Mouse (Mus musculus) monocyte, adult 2 months (primary cell): Measurements from ENCODE around the gene Ank3.

ENCODE experiments used
- DNase-seq, 2 experiments: peaks; one replicate each; pipeline ENCODE4 v3.0.0; 2022; ENCODE audit warnings: low spot score in 2 of 2, low read depth in 1 of 2

Gene Ank3

DNA sequence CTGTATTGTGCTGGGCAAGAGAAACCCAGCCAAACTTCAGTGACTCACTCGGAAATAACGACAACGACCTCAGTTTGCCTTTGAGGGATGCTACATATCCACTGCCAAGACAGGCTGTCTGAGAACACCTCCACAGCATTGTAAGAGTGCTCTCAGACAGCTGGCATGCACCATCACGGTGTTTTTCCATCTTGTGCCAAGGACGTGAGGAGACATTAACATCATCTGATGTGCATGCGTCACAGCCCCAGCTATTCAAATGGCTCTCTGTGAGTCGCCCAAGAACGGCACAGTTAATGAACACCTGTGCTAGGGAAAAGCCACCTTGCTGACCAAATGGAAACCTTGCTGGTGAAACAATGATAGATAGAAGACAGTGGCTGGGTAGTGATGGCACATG is 633.4 kb downstream of the Ank3 start:
- no peak for DNase-seq

DNA sequence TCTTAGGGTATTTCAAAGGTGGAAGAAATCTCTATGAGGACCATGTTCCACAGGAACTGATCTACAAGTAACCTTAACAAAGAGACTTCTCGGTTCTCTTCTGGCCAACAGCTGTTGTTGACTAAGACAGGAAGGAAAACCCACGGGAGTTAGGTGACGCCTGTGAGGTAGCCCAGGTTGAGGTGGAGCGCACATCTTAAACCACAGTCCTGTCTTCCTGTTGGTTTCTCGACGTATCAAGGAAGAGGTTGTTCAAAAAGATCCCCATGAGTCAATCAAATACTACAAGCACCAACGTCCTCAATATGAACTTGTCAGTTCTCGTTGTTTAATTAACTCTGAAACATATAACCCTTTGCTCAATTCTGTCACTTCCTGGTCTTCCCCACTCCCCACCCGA is 634.4 kb downstream of the Ank3 start:
- DNase-seq = no peak

DNA sequence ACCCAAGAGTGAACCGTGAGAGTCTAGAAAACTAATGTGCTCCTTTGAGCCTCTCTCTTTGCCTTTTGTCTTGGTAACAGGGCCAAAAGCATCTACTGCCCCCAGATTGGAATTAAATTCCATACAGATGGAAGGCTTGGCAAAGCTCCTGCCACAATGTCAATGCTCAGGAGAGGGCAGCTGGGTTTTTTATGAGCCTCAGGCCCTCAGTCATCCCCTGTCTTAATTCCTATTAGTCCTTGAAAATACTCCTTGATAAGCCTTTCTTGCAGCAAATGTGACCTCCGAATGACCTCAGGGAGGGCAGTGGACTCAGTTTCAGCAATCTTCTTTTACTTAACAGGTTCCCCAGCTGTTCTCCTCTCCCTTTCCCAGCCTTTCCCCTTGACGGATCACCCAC is 635.3 kb downstream of the Ank3 start:
- DNase-seq = no peak

DNA sequence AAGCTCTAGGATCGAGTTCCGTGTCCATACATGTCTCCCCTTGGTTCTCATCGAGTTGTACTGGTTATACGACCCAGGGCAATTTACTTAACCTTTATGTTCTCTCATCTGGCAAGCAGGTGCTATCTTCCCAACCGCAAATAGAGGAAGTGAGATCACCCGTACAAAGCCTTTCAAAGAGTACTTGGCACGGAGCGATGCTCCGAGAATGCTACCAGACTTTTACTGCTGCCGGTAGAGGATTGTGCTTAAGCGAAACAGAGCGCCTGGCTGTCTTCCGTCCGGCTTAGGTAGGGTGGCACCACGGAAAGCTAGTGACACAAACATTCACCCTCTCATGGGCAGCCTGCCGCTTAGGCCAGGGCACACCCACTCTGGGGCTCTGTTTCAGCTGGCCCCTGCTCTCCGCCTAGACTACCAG is 641.3 kb downstream of the Ank3 start:
- DNase-seq = no peak

DNA sequence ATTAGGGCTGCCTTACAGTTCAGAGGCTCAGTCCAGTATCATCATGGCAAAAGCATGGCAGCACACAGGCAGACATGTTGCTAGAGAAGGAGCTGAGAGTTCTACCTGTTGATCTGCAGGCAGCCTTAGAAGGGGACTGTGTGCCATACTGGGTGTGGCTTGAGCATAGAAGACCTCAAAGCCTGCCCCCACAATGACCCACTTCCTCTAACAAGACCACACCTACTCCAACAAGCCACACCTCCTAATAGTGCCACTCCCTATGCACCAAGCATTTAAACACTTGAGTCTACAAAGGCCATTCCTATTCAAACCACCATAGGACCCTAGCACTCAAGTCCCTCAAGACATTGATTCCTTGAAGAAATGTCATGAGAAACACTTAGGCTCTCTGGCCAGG is 643.0 kb downstream of the Ank3 start:
- no peak for DNase-seq

DNA sequence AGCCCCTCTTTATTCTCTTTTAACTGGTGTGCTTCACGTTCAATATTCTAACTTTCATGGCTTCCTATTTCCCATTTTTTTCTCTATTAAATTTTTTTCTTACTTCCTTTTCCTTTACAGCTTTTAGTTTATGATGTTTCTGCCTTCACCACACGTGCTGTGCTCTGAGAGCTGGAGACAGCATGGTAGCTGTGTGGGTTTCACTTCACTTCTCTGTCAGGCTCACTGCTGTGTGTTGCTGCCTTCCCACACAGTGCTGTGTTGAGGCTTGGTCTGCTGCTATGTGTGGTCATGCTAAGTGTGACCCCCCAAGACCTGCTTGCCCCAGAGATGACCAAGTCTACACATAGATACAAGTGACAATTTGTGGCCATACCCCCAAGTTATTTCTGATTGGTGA is 647.1 kb downstream of the Ank3 start:
- DNase-seq = no peak

DNA sequence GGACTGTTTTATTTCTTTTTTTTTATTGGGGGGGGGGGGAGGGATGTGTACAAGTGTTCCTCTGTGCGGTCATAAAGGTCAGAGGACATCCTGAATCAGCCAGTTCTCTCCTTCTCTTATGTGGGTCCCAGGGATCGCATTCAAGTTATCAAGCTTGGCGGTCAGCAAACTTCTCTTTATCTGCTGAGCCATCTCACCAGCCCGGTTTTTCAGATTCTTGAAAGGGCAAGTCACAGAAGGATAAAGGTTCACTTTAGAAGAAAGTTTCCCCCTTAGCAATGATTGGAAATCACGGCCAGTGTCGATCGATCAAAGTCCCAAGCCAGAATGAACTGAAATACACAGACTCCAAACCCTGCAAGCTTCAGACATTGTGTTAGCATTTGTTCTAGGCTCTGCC is 651.2 kb downstream of the Ank3 start:
- no peak for DNase-seq

DNA sequence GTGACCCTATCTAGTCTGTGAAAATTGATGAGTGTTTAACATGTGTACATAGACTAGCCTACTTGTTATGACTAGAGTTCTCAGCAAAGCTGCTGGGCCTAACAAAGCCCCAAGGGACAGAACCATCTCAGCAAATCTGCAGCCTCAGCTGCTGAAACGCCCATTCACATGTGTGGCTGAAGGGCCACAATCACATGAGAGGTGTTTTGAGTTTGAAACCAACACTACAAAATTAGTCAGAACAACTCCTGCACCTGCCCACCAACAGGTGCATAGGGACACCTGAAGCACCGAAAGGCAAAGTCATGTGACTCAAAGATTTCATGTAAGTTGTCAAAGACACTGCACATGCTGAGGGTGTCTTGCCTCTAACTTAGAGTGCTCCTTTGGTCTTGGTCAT is 656.7 kb downstream of the Ank3 start:
- DNase-seq = no peak

DNA sequence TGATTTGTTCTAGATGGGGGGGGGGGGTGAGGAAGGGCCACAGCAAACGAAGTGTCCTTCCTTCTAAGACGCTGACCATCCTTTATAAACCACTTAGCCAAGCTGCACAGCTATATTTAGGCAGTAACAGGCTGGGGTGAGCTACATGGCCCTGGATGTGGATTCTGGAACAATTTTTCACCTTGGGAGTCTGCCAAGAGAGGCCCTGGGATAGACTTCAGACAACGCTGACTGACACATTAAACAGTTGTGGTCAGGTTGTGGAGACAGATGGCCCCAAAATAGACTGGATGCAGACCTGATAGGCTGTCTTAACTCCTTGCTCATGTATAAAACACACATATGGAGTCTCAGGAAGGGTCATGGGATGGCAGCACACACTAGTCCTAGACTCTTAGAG is 658.5 kb downstream of the Ank3 start:
- DNase-seq = no peak

DNA sequence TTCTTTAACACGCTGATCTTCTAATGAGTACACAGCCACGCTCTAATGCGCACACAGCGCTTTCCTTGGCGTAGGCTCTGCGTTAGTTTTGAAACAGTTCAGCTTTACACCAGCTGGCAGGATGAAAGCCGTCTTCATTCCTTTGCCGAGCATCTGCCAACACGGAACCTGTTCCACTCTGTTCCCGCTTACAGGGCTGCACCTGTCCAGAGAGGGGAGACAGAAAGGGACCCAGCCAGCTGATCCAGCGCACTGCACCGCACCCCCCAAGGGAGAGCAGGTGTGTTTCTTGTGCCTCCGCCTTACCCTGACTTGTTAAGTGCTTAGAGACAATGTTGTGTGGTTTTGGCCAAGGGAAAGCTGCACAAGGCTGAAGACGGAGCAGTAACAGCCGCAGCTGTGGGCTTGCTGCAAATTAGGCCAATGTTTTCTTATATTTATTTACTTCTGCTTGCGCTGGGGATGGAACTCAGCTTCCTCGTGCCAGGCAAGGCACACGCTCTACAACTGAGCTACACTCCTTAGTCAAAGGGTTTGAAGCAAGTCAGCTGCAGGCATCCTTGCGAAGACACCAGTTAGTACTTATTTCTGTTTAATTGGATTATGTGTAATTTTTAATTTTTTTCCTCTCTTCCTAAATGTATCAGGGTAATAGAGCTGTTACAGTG is 661.6 kb downstream of the Ank3 start:
- DNase-seq = no peak

DNA sequence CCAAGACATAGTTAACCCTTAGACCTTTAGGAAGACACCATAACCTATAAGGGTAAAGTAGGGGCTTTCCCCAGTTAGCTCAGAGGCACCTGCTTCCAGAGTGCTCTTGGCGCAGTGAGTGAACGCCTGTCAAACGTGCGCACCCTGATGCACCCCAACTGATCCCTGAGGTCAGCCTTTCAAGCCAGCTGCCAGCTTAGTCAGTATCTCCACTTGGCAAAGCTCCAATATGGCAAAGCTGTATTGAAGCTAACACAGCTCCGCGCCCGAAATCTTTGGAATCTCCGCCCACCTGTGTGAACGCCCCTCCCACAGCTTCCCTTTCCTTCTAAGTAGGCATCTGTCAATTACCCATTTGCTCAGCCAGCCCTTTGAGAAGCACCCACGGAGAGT is 662.1 kb downstream of the Ank3 start:
- DNase-seq = no peak

DNA sequence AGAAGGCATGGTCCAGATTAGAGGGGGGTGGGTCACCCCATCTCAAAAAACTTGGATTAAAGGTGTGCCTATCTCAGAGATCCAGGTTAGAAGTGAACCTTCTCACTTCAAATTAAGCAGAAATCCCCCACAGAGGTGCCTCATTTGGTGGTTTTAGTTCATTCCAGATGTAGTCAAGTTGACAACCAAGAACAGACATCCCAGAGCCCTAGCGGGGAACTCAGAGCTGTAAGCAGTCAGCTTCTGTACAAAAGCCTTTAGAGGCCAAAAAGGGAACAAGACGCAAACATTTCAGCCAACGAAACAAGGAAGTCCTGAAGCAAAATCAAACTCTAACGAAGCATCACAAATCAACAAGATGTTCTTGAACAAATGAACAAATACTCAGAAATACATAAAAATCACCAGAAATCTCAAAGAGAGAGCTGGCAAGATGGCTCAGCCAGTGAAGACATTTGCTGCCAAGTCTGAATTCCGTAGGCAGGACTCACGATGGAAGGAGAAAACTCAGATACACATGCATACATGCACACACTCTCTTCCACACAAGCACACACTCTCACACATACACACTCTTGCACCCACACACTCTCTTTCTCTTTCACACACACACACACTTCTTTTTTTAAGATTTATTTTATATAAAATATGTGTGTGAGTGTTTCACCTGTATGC is 665.4 kb downstream of the Ank3 start:
- DNase-seq = no peak

DNA sequence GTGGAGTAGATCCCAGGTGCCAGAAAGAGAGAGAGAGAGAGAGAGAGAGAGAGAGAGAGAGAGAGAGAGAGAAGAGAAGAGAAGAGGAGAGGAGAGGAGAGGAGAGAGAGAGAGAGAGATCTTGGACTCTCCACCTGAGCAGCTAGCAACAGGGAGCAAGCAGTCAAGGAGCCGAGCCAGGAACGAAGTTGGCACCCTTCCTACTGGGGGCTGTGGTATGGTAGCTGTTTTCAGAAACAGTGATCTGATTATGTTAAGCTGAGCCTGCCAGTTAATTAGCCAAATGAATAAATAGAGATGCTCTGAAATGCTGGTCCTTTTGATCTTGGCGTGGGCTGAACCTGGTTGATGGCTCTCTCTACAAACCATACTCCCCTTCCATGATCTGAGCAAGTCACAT is 666.6 kb downstream of the Ank3 start:
- no peak for DNase-seq

DNA sequence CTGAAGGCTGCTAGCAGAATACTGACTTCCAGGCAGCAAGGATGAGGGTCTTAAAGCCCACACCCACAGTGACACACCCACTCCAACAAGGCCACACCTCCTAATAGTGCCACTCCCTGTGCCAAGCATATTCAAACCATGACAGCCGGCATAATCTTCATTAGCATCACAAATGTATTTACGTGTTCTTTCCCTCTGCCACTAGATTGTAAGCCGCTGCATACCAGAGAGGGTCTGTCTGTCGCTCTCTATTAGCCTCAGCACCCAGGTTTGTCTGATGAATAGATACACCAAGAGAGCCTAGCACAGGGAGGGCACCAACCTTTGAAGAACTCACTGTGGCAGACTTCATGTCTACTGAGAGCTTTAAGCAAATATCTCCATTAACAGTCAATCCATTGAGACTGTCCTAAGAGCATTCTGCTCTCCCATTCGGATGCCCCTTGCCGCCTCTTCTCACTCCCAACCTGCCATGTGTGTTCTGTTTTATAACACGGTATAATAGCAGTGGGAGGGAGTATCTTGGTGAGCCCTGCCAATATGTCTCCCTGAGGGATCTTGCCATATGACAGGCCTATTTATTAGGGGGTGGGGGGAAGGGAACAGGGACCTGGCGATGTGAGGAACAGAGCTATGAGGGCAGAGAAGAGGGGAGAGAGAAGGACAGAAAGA is 668.1 kb downstream of the Ank3 start:
- no peak for DNase-seq

DNA sequence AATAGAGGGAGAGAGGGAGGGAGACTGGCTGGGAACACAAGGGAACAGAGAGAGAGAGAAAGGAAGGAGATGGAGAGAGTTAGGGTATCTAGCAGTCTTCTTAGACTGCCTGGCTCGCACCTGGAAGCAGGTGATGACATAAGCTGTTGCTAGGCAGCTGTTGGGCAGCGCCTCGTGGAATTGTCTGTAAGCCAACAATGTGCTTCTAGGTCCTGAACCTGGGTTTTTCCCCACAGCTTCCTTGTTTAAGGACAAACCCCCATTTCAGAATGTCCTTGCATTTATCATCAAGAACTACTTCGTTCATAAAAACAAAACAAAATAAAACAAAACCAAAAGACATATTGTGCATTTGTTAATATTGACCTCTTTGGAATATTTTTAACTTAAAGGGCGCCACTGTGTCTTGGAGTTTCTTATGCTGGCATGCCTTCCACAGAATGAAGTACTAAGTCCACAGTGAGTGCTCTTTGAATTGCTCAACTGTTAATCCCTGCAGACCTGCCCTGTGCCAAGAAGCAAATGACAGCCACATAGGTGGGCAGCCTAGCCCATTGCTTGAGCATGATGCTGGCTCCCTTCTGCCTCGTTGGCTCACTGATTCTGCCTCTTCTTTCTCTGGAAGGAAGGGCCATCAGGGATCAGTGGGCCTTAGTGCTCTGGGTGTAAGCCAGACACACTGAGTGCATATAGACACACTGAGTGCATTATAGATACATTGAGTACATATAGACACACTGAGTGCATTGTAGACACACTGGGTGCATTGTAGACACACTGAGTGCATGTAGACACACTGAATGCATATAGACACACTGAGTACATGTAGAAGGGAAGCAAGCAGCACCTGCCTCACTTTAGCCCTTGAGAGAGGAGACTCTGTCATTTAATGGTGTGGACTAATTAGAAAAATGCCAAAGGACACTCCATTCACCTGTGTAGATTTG is 668.9 kb downstream of the Ank3 start:
- no peak for DNase-seq

DNA sequence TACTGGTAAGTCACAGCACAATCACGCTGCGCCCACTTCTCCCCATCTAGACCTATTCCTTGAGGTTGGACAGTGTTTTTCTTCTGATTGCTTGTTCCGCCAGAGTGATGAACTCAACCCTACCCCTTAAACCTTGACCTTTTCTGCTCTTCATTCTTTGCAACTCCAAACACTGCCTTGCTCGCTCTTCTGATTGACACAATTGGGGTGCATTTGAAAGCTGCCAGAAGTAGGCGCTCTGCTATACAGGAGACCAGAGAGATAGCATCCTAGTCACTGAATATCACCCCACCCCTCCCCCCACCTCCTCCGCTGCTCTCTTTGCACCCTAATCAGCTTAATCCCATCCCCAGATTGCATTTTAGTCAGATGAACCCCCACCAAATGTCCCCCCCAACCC is 670.7 kb downstream of the Ank3 start:
- DNase-seq = no peak

DNA sequence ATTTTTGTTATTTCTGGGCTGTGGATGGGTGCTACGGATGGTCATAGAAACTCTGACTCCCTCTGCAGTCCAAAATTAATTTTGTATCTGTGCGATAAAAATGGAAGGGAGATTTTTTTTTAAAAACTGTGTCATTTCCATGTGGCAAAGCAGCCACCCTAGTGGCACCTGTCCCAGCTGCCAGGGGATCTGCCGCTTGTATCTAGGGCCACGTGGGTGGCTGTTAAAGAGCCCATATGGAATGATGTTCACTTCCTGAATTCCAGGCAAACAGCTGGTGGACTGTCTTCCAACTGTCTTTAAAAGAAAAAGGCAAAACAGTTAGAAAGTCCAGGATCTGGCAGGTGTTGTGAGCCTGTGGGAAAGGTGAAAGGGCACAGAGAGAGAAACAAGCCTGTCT is 672.8 kb downstream of the Ank3 start:
- no peak for DNase-seq
